Mouse (Mus musculus): Measurements from ENCODE around the gene Gm28230. TPM values are rescaled to one million over a fixed set of nuclear protein-coding genes. Genes with fewer than 3 reads are reported as not detected.

Gm28230 gene
- polyA plus RNA-seq, 1 experiment, result not detected

DNA sequence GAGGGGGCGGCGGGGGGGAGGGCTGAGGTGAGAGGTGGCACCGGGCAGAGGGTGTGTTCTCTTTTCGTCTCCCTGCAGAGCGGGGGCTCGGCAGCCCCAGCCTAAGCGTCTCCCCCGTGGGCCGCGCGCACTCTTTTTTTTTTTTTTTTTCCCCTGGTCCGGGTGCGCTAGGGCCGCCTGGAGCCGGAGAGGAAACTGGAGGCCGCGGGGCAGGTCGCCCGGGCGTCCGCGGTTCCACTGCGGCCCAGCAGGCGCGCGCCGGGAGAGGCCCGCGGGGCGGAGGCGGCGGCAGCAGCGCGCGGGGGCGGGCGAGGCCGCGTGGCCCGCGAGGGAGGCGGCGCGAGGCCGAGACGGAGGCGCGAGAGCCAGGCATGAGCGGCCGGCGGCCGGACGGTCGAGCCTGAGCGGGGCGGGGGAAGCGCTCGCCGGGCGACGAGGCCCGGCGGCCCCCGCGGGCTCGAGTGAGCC lies 21.5 kb upstream of the Gm28230 start:
- Histone ChIP-seq H3K4me3 (ENCODE audit: insufficient read depth, poor library complexity, severe bottlenecking) (no peak overlapping the region), H3K36me3 (ENCODE audit: control insufficient read depth, insufficient read depth) (no peaks in the 10 kb centered on the region), H3K79me2 (ENCODE audit: control insufficient read depth, insufficient read depth) (no peaks in the 10 kb centered on the region), H3ac (ENCODE audit: control insufficient read depth, insufficient read length, low read depth) (no peak overlapping the region), H3K79me3 (ENCODE audit: low read depth) (no peaks in the 10 kb centered on the region), H3K27me3 (ENCODE audit: control insufficient read depth, insufficient read depth, insufficient read length) (peaks cover 45% of the 10 kb centered on the region)
- TF ChIP-seq CTCF (IDR thresholded peaks at IDR 0.05; ENCODE audit: control insufficient read depth, insufficient read depth, insufficient read length), result no peak
- TF ChIP-seq MYOD1 (IDR thresholded peaks at IDR 0.05; ENCODE audit: control insufficient read depth, insufficient read length, low read depth), result no peak
- no peak for TF ChIP-seq CEBPB (IDR thresholded peaks at IDR 0.05; ENCODE audit: low read depth)
- TF ChIP-seq MAX (IDR thresholded peaks at IDR 0.05), result no peak
- no peak for TF ChIP-seq FOSL1 (IDR thresholded peaks at IDR 0.05; ENCODE audit: insufficient read depth, low read length, poor library complexity, severe bottlenecking)
- no peak for TF ChIP-seq MYOG (IDR thresholded peaks at IDR 0.05; ENCODE audit: control insufficient read depth, extremely low read depth, insufficient read length)
- no peak for TF ChIP-seq USF1 (IDR thresholded peaks at IDR 0.05; ENCODE audit: low read depth)

DNA sequence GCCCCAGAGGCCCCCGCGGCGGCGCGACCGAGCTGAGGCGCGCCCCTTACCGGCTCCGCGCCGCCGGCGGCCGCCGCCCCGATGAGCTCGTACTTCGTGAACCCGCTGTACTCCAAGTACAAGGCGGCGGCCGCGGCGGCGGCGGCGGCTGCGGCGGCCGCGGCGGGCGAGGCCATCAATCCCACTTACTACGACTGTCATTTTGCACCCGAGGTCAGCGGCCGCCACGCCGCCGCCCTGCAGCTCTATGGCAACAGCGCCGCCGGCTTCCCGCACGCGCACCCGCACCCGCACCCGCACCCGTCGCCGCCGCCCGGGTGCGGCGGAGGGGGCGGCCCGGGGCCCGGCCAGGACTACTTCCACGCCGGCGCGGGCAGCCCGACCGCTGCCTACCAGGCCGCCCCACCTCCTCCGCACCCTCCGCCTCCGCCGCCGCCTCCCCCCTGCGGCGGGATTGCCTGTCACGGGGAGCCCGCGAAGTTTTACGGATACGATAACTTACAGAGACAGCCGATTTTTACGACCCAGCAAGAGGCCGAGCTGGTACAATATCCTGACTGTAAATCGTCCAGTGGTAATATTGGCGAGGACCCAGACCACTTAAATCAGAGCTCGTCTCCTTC lies 20.9 kb upstream of the Gm28230 start:
- no peaks in the 10 kb centered on the region for H3K36me3 ChIP-seq (ENCODE audit: control insufficient read depth, insufficient read depth)
- no peak overlapping the region for H3K4me3 ChIP-seq (ENCODE audit: insufficient read depth, poor library complexity, severe bottlenecking)
- no peaks in the 10 kb centered on the region for H3K79me3 ChIP-seq (ENCODE audit: low read depth)
- no peak overlapping the region for H3ac ChIP-seq (ENCODE audit: control insufficient read depth, insufficient read length, low read depth)
- H3K27me3 ChIP-seq (ENCODE audit: control insufficient read depth, insufficient read depth, insufficient read length), result peaks cover 39% of the 10 kb centered on the region
- TF ChIP-seq MAX (IDR thresholded peaks at IDR 0.05) (no peak), MYOG (IDR thresholded peaks at IDR 0.05; ENCODE audit: control insufficient read depth, extremely low read depth, insufficient read length) (no peak), FOSL1 (IDR thresholded peaks at IDR 0.05; ENCODE audit: insufficient read depth, low read length, poor library complexity, severe bottlenecking) (no peak), CEBPB (IDR thresholded peaks at IDR 0.05; ENCODE audit: low read depth) (no peak), MYOD1 (IDR thresholded peaks at IDR 0.05; ENCODE audit: control insufficient read depth, insufficient read length, low read depth) (no peak), CTCF (IDR thresholded peaks at IDR 0.05; ENCODE audit: control insufficient read depth, insufficient read depth, insufficient read length) (no peak), USF1 (IDR thresholded peaks at IDR 0.05; ENCODE audit: low read depth) (no peak)
- H3K79me2 ChIP-seq (ENCODE audit: control insufficient read depth, insufficient read depth), result no peaks in the 10 kb centered on the region

DNA sequence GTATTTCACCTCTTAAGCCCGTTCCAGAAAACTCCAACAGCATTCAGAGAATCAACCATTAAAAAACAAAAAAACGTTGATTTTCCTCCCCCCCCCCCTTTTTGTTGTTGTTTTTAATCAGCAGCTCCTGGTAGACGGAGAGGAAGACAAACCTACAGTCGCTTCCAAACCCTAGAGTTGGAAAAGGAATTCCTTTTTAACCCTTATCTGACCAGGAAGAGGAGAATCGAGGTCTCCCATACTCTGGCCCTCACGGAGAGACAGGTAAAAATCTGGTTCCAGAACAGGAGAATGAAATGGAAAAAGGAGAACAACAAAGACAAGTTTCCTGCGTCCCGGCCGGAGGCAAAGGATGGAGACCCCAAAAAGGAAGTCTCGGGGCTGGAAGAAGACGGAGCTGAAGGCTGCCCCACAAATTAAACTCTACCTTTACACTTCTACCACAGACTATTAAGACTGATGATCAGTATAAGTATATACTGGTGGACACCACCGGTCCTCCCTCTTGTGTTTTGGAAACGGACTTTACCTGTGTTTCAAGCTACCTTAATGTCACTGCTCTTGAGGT lies 20.1 kb upstream of the Gm28230 start:
- no peaks in the 10 kb centered on the region for H3K36me3 ChIP-seq (ENCODE audit: control insufficient read depth, insufficient read depth)
- H3K27me3 ChIP-seq (ENCODE audit: control insufficient read depth, insufficient read depth, insufficient read length), result peaks cover 34% of the 10 kb centered on the region
- TF ChIP-seq MYOD1 (IDR thresholded peaks at IDR 0.05; ENCODE audit: control insufficient read depth, insufficient read length, low read depth) (no peak), MAX (IDR thresholded peaks at IDR 0.05) (no peak), CEBPB (IDR thresholded peaks at IDR 0.05; ENCODE audit: low read depth) (no peak)
- no peaks in the 10 kb centered on the region for H3K79me2 ChIP-seq (ENCODE audit: control insufficient read depth, insufficient read depth)
- no peaks in the 10 kb centered on the region for H3K79me3 ChIP-seq (ENCODE audit: low read depth)
- H3ac ChIP-seq (ENCODE audit: control insufficient read depth, insufficient read length, low read depth), result no peak overlapping the region
- no peak overlapping the region for H3K4me3 ChIP-seq (ENCODE audit: insufficient read depth, poor library complexity, severe bottlenecking)

DNA sequence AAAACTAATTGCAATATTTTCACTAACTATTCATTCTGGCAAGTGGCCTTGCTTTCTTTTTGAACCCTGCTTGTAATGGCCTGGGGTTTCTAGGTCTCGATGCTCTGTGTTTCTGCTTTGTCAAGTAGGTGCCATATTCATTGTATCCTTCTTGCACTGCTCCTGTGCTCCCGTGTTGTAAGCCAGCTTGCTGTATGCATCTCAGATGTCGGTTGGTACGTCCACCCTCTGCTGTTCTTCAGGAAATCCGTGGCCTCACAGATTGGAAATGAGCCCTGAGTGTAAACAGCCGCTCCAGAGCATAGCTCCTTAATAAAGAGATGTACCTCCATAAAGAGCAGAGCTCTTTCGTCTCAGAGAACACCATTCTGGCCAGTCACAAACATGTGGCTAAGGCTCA lies 18.9 kb upstream of the Gm28230 start:
- TF ChIP-seq MAX (IDR thresholded peaks at IDR 0.05) (no peak), FOSL1 (IDR thresholded peaks at IDR 0.05; ENCODE audit: insufficient read depth, low read length, poor library complexity, severe bottlenecking) (no peak), CEBPB (IDR thresholded peaks at IDR 0.05; ENCODE audit: low read depth) (no peak), MYOG (IDR thresholded peaks at IDR 0.05; ENCODE audit: control insufficient read depth, extremely low read depth, insufficient read length) (no peak), CTCF (IDR thresholded peaks at IDR 0.05; ENCODE audit: control insufficient read depth, insufficient read depth, insufficient read length) (no peak), USF1 (IDR thresholded peaks at IDR 0.05; ENCODE audit: low read depth) (no peak), MYOD1 (IDR thresholded peaks at IDR 0.05; ENCODE audit: control insufficient read depth, insufficient read length, low read depth) (no peak)
- H3K4me3 ChIP-seq (ENCODE audit: insufficient read depth, poor library complexity, severe bottlenecking), result no peak overlapping the region
- H3K79me2 ChIP-seq (ENCODE audit: control insufficient read depth, insufficient read depth), result no peaks in the 10 kb centered on the region
- H3ac ChIP-seq (ENCODE audit: control insufficient read depth, insufficient read length, low read depth), result no peak overlapping the region
- no peaks in the 10 kb centered on the region for H3K36me3 ChIP-seq (ENCODE audit: control insufficient read depth, insufficient read depth)
- H3K27me3 ChIP-seq (ENCODE audit: control insufficient read depth, insufficient read depth, insufficient read length), result peaks cover 42% of the 10 kb centered on the region
- no peaks in the 10 kb centered on the region for H3K79me3 ChIP-seq (ENCODE audit: low read depth)

DNA sequence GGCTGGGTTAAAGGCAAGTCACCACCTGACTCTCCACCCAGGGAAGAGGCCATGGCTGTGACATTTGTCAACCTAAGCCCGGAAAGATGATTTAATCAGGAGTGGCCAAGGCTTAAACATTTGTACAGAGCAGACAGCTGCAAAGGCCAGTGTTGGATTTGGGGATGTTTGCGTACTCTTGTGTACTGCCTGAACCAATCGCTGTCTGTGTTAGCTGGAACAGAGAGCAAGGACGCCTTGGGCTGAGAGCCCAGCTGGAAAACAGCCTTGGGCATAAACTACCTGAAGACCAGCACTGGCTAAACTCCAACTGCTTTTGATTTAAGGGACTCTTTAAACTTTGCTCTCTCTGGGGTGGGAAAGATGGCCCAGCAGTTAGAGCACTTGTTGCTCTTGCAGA lies 17.9 kb upstream of the Gm28230 start:
- Histone ChIP-seq H3K4me3 (ENCODE audit: insufficient read depth, poor library complexity, severe bottlenecking) (no peak overlapping the region), H3K79me2 (ENCODE audit: control insufficient read depth, insufficient read depth) (no peaks in the 10 kb centered on the region), H3K27me3 (ENCODE audit: control insufficient read depth, insufficient read depth, insufficient read length) (peaks cover 42% of the 10 kb centered on the region), H3K79me3 (ENCODE audit: low read depth) (no peaks in the 10 kb centered on the region), H3K36me3 (ENCODE audit: control insufficient read depth, insufficient read depth) (no peaks in the 10 kb centered on the region), H3ac (ENCODE audit: control insufficient read depth, insufficient read length, low read depth) (no peak overlapping the region)
- TF ChIP-seq MYOG (IDR thresholded peaks at IDR 0.05; ENCODE audit: control insufficient read depth, extremely low read depth, insufficient read length) (no peak), CEBPB (IDR thresholded peaks at IDR 0.05; ENCODE audit: low read depth) (no peak), MAX (IDR thresholded peaks at IDR 0.05) (no peak), MYOD1 (IDR thresholded peaks at IDR 0.05; ENCODE audit: control insufficient read depth, insufficient read length, low read depth) (no peak), FOSL1 (IDR thresholded peaks at IDR 0.05; ENCODE audit: insufficient read depth, low read length, poor library complexity, severe bottlenecking) (no peak), USF1 (IDR thresholded peaks at IDR 0.05; ENCODE audit: low read depth) (no peak), CTCF (IDR thresholded peaks at IDR 0.05; ENCODE audit: control insufficient read depth, insufficient read depth, insufficient read length) (no peak)
